In the genomic region with DNA sequence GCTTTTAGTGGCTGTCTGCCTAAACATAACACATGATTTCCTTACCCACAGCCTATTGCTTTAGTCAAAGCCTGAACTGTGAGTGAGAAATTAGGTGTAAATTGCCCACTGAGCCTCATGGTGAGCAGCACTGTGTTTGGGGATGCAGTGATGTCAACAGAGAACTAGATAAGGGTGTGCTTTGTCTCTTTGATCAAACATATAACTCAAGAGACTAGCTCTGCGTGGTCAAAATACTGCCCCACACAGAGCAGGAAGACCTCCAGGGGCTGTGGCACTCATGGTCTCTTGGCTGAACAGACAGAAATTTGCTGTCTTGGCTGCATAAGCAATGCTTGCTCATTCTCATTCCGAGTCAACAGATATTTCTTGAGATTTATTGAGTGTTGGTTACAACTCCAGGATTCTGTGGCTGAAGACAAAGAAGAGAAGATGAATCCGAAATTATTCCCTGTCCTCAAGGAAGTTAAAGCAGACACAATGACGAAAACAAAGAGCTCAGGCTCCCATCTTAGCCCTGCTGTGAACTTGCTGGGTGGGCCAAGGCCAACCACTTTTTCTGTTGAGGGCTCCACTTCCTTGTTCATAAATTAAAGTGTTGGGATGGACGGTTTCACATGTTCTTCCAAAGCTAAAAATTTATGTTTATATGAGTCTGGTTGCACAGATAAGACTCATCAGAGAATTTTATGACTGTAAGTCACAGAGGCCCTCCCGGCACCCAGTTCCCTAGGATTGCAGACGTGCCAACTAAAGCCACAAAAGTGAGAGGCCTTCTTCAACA, we compare ENCODE assay signal across 17 mouse cellular contexts.
DNase-seq lines count a peak whose midpoint lies in the region; ATAC-seq and TF ChIP-seq lines count a peak whose summit lies in the region.
"Had no signal": no experiment of that assay in that cellular context is flagged by ENCODE, and none has a peak within 500 bp of the region (broad histone marks: within the 10 kb centered on the region; RNA-seq: fewer than 3 reads in every experiment).

No protein-coding gene starts in this region.

- H3K36me3 ChIP-seq in limb, embryonic 10.5 days = no peaks in the 10 kb centered on the region
- no peaks in the 10 kb centered on the region for H3K36me3 ChIP-seq in midbrain, postnatal 0 days (ENCODE audit: insufficient read depth, low read length)
- H3K36me3 ChIP-seq: hindbrain, embryonic 12.5 days; limb, embryonic 12.5 days; midbrain, embryonic 13.5 days had no signal

- TF ChIP-seq POLR2A in embryonic fibroblast, embryonic 13.5 days (IDR thresholded peaks at IDR 0.05; ENCODE audit: low read depth, low read length) = no peak

- TF ChIP-seq CTCF in embryonic fibroblast, embryonic 13.5 days (IDR thresholded peaks at IDR 0.05; ENCODE audit: borderline replicate concordance, insufficient read depth, low read length) = no peak
- no peak for TF ChIP-seq CTCF in midbrain, postnatal 0 days (IDR thresholded peaks at IDR 0.05)

- no peaks in the 10 kb centered on the region for H3K27me3 ChIP-seq in limb, embryonic 10.5 days (ENCODE audit: low read depth, poor library complexity, severe bottlenecking)
- H3K27me3 ChIP-seq in midbrain, postnatal 0 days (ENCODE audit: insufficient read depth, low read length) = no peaks in the 10 kb centered on the region
- H3K27me3 ChIP-seq: hindbrain, embryonic 12.5 days; limb, embryonic 12.5 days; midbrain, embryonic 13.5 days had no signal

- no peak overlapping the region for H3K4me3 ChIP-seq in embryonic fibroblast, embryonic 13.5 days (ENCODE audit: insufficient read depth, low read length)
- no peak overlapping the region for H3K4me3 ChIP-seq in limb, embryonic 10.5 days
- no peak overlapping the region for H3K4me3 ChIP-seq in midbrain, postnatal 0 days (ENCODE audit: low read depth, low read length)
- H3K4me3 ChIP-seq: erythroblast, embryonic 14.5 days; hindbrain, embryonic 12.5 days; limb, embryonic 12.5 days; midbrain, embryonic 13.5 days had no signal

- peak overlapping the region; percentile 50 for H3K27ac ChIP-seq in embryonic fibroblast, embryonic 13.5 days (ENCODE audit: insufficient read depth, low read length)
- peak overlapping the region; percentile 26; the same call in 1 of the 2 replicates for H3K27ac ChIP-seq in limb, embryonic 10.5 days
- H3K27ac ChIP-seq in midbrain, postnatal 0 days (ENCODE audit: low read depth, low read length) = no peak overlapping the region
- H3K27ac ChIP-seq: hindbrain, embryonic 12.5 days; limb, embryonic 12.5 days; macrophage; midbrain, embryonic 13.5 days; stomach, postnatal 0 days had no signal

- peaks cover 8% of the 10 kb centered on the region for H3K4me1 ChIP-seq in embryonic fibroblast, embryonic 13.5 days (ENCODE audit: control insufficient read depth, insufficient read depth, low read length)
- peaks cover 9% of the 10 kb centered on the region for H3K4me1 ChIP-seq in limb, embryonic 10.5 days
- H3K4me1 ChIP-seq in midbrain, postnatal 0 days (ENCODE audit: insufficient read depth, low read length) = no peaks in the 10 kb centered on the region
- H3K4me1 ChIP-seq: hindbrain, embryonic 12.5 days; limb, embryonic 12.5 days; midbrain, embryonic 13.5 days had no signal

- no peak overlapping the region for H3K4me2 ChIP-seq in midbrain, postnatal 0 days (ENCODE audit: low read depth, low read length, poor library complexity, severe bottlenecking)
- H3K4me2 ChIP-seq: hindbrain, embryonic 12.5 days; limb, embryonic 12.5 days; midbrain, embryonic 13.5 days had no signal

- no peak overlapping the region for H3K9ac ChIP-seq in midbrain, postnatal 0 days (replicated peaks; ENCODE audit: low read length, poor library complexity, severe bottlenecking)
- H3K9ac ChIP-seq: hindbrain, embryonic 12.5 days; limb, embryonic 12.5 days; midbrain, embryonic 13.5 days had no signal

- peak; percentile 6 for DNase-seq in gastrocnemius, postnatal 25 days
- DNase-seq in gastrocnemius, postnatal 36 days = no peak
- DNase-seq in limb, embryonic 10.5 days (ENCODE audit: low spot score) = no peak
- peak; percentile 24 for DNase-seq in lung, postnatal 36 days
- no peak for DNase-seq in midbrain, postnatal 0 days (ENCODE audit: low spot score)
- DNase-seq in right cerebral cortex, postnatal 14 days = no peak
- no peak for DNase-seq in layer of hippocampus, adult 18-20 months (ENCODE audit: low spot score in 2 of 2)
- DNase-seq: cerebellum, adult 11-12 months; heart, adult 18-20 months; thymus, postnatal 4 days had no signal

- H3K9me3 ChIP-seq in limb, embryonic 10.5 days (replicated peaks) = no peaks in the 10 kb centered on the region
- H3K9me3 ChIP-seq in midbrain, postnatal 0 days (ENCODE audit: low read length) = no peaks in the 10 kb centered on the region
- H3K9me3 ChIP-seq: hindbrain, embryonic 12.5 days; limb, embryonic 12.5 days; midbrain, embryonic 13.5 days had no signal

- ATAC-seq in midbrain, postnatal 0 days (ENCODE audit: low FRiP score) = no peak
- ATAC-seq: midbrain, embryonic 13.5 days had no signal

- WGBS in limb, embryonic 10.5 days = 48% methylated on average over 7 of the region's 7 CpGs
- WGBS in midbrain, postnatal 0 days = 78% methylated on average over 7 of the region's 7 CpGs

- intact Hi-C loops in gastrocnemius, postnatal 36 days (cut with DNase I) = no loop called here

Comparison
In these comparisons a context has a peak if more than half of its experiments do, and no peak if none do; other contexts are left out.
1. DNase-seq: peak in gastrocnemius, postnatal 25 days (single experiment) and lung, postnatal 36 days (single experiment); none in gastrocnemius, postnatal 36 days (0 of 2), limb, embryonic 10.5 days (single experiment), midbrain, postnatal 0 days (single experiment), right cerebral cortex, postnatal 14 days (single experiment) and layer of hippocampus, adult 18-20 months (0 of 2).